Mouse (Mus musculus): ENCODE data around the gene Krcc1. TPM values are rescaled to one million over a fixed set of nuclear protein-coding genes. Genes with fewer than 3 reads are reported as not detected.
"Not testable (repeated sequence)": the region's sequence is repeated elsewhere in the genome, so short reads cannot be mapped to it uniquely, and the experiment has no call there.

The Krcc1 gene
- polyA plus RNA-seq, 1 experiment from 2014 or later: 39.3 TPM

DNA sequence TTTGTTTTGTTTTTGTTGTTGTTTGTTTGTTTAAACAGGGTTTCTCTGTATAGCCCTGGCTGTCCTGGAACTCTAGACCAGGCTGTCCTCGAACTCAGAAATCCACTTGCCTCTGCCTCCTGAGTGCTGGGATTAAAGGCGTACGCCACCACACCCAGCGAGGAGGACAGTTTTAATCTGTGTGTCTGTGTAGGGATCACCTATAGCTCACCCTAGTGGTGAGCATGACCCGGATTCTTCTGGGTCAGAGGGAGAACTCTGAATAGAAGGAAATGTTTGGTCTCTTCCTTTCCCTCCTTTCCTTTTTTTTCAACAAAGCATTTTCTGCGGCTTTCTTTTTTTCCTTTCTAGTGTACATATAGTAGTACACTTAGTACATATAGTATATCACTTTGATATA lies 23.8 kb downstream of the Krcc1 start:
- 70% methylated on average over 6 of the region's 6 CpGs for WGBS
- no peak for ATAC-seq (ENCODE audit: insufficient number of reproducible peaks, insufficient read depth, low FRiP score, low TSS enrichment, low read depth)
- H3K9ac ChIP-seq (replicated peaks): no peak overlapping the region
- H3K9me3 ChIP-seq: no peaks in the 10 kb centered on the region
- no peaks in the 10 kb centered on the region for H3K27me3 ChIP-seq
- H3K27ac ChIP-seq: no peak overlapping the region
- no peak overlapping the region for H3K4me3 ChIP-seq (replicated peaks)
- H3K36me3 ChIP-seq: no peaks in the 10 kb centered on the region
- no peak overlapping the region for H3K4me2 ChIP-seq
- H3K4me1 ChIP-seq (replicated peaks): no peaks in the 10 kb centered on the region

DNA sequence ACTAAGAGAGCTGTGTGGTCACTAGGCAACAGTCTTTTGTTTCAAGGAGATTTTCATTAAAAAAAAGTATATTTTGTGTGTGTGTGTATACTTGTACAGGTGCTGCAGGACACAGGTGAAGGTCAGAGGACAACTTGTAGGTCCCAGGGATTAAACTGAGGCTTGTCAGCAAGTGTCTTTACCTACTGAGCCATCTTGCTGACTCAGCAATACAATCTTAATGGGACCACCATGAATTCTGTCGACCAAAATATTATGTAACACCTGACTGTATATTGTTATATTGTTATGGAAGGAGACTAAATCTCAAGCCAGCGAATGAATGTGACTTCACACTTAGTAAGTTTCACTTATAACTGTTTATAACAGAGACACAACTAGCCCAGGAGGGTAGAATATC lies 26.6 kb downstream of the Krcc1 start:
- Histone ChIP-seq H3K4me3 (replicated peaks) (no peak overlapping the region), H3K4me1 (replicated peaks) (no peaks in the 10 kb centered on the region), H3K27ac (no peak overlapping the region), H3K9me3 (no peaks in the 10 kb centered on the region), H3K4me2 (no peak overlapping the region), H3K36me3 (no peaks in the 10 kb centered on the region), H3K27me3 (no peaks in the 10 kb centered on the region), H3K9ac (replicated peaks) (no peak overlapping the region)
- WGBS: 69% methylated on average over 2 of the region's 2 CpGs
- ATAC-seq (ENCODE audit: insufficient number of reproducible peaks, insufficient read depth, low FRiP score, low TSS enrichment, low read depth): no peak

- Histone ChIP-seq H3K9ac (replicated peaks) (no peak overlapping the region), H3K36me3 (no peaks in the 10 kb centered on the region), H3K4me1 (replicated peaks) (no peaks in the 10 kb centered on the region), H3K4me2 (no peak overlapping the region), H3K27ac (no peak overlapping the region), H3K9me3 (no peaks in the 10 kb centered on the region), H3K4me3 (replicated peaks) (no peak overlapping the region), H3K27me3 (no peaks in the 10 kb centered on the region)
- no peak for ATAC-seq (ENCODE audit: insufficient number of reproducible peaks, insufficient read depth, low FRiP score, low TSS enrichment, low read depth)
- WGBS: 37% methylated on average over 3 of the region's 3 CpGs
These were observed 27.3 kb downstream of the Krcc1 start for GRCm38 (mm10) chr6:71298751-71299150.

GRCm38 (mm10) chr6:71302097-71302731 lies 30.7 kb downstream of the Krcc1 start:
- Histone ChIP-seq H3K27ac (no peak overlapping the region), H3K9me3 (no peaks in the 10 kb centered on the region), H3K27me3 (no peaks in the 10 kb centered on the region), H3K36me3 (no peaks in the 10 kb centered on the region), H3K4me1 (replicated peaks) (no peaks in the 10 kb centered on the region), H3K9ac (replicated peaks) (no peak overlapping the region), H3K4me2 (no peak overlapping the region), H3K4me3 (replicated peaks) (no peak overlapping the region)
- WGBS: 55% methylated on average over 6 of the region's 6 CpGs
- ATAC-seq (ENCODE audit: insufficient number of reproducible peaks, insufficient read depth, low FRiP score, low TSS enrichment, low read depth): no peak

DNA sequence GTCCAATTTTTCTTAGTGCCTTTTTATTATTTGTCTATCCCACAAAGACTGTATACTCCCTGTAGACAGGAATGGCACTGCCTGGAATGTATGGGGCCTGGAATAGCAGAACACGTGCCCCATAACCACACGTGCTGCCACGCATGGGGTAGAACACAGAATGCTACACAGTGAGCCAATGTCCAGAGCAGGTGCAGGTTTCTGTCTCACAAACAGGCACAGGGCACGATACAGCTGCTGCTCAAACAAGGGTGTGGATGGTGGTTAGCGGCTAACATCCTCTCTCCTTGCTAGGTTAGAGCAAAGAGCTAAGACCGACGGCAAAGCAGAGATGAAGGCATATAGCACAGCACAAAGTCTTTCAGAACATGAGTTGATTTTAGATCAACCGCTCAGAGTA lies 36.0 kb downstream of the Krcc1 start:
- Histone ChIP-seq H3K9ac (replicated peaks) (no peak overlapping the region), H3K36me3 (no peaks in the 10 kb centered on the region), H3K9me3 (no peaks in the 10 kb centered on the region), H3K4me1 (replicated peaks) (no peaks in the 10 kb centered on the region), H3K4me3 (replicated peaks) (no peak overlapping the region), H3K4me2 (no peak overlapping the region), H3K27ac (no peak overlapping the region), H3K27me3 (no peaks in the 10 kb centered on the region)
- 89% methylated on average over 8 of the region's 8 CpGs for WGBS
- no peak for ATAC-seq (ENCODE audit: insufficient number of reproducible peaks, insufficient read depth, low FRiP score, low TSS enrichment, low read depth)

DNA sequence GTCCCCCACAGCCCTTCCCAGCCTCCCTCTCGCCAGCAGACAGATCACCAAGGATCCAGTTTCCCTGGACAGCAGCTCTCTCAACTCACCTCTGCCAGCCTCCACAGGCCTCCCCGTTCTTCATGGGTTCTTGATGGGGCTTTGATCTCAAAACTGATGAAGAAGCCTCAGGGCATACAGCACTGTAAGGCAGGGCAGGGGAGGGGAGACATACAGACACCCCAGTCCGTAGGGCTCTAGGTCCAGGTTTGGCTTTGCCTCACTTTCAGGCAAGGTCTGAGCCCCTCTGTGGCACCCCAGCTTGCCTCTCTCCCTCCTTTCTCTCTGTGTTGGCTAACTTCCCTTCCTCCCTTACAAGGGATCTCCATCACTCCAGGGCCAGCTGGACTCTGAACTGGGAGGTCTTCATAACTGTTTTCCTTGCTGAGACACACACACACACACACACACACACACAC lies 50.4 kb downstream of the Krcc1 start, which contains the start of gene Smyd1:
Gene Smyd1, minus strand, starts transcription at position 408 of the 458 bp plus-strand sequence.
- Histone ChIP-seq H3K9me3 (no peaks in the 10 kb centered on the region), H3K9ac (replicated peaks) (no peak within 1 kb of the TSS), H3K27ac (no peak within 1 kb of the TSS), H3K36me3 (no peaks in the 10 kb centered on the region), H3K4me3 (replicated peaks) (no peak within 1 kb of the TSS), H3K4me1 (replicated peaks) (no peaks in the 10 kb centered on the region), H3K27me3 (no peaks in the 10 kb centered on the region), H3K4me2 (no peak within 1 kb of the TSS)
- ATAC-seq (ENCODE audit: insufficient number of reproducible peaks, insufficient read depth, low FRiP score, low TSS enrichment, low read depth): no peak
- WGBS: 48% methylated on average over 3 of the region's 3 CpGs

GRCm38 (mm10) chr6:71322491-71322921 lies 51.0 kb downstream of the Krcc1 start, which contains the start of gene Cd8b1:
TSS of gene Cd8b1 (plus strand) at chr6:71322788.
- H3K36me3 ChIP-seq: no peaks in the 10 kb centered on the region
- no peaks in the 10 kb centered on the region for H3K4me1 ChIP-seq (replicated peaks)
- ATAC-seq (ENCODE audit: insufficient number of reproducible peaks, insufficient read depth, low FRiP score, low TSS enrichment, low read depth): no peak
- no peaks in the 10 kb centered on the region for H3K9me3 ChIP-seq
- H3K27ac ChIP-seq: no peak within 1 kb of the TSS
- H3K4me2 ChIP-seq: no peak within 1 kb of the TSS
- no peaks in the 10 kb centered on the region for H3K27me3 ChIP-seq
- WGBS: 86% methylated on average over 7 of the region's 7 CpGs
- H3K9ac ChIP-seq (replicated peaks): no peak within 1 kb of the TSS
- no peak within 1 kb of the TSS for H3K4me3 ChIP-seq (replicated peaks)

DNA sequence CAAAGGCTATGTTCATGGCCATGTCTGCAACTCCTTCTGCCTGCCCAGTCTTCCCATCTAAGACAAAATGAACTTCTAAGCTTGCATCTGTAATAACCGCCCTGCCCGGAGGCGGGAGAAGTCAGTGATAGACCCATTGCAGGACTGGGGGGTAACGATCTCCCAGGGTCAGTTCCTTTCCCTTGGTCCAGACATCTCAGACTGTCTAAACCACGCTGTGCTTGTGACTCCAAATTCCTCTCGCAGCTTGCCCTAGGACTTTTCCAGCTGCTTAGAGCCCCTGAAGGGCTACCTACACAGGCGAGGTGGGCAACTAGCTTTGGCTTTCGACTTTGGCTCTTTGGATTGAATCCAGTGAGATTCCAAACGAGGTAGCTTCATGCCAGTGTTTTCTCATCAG lies 53.3 kb downstream of the Krcc1 start:
- Histone ChIP-seq H3K4me2 (no peak overlapping the region), H3K27ac (no peak overlapping the region), H3K4me3 (replicated peaks) (no peak overlapping the region), H3K27me3 (no peaks in the 10 kb centered on the region), H3K9ac (replicated peaks) (no peak overlapping the region), H3K4me1 (replicated peaks) (no peaks in the 10 kb centered on the region), H3K9me3 (no peaks in the 10 kb centered on the region), H3K36me3 (no peaks in the 10 kb centered on the region)
- no peak for ATAC-seq (ENCODE audit: insufficient number of reproducible peaks, insufficient read depth, low FRiP score, low TSS enrichment, low read depth)
- WGBS: 88% methylated on average over 9 of the region's 9 CpGs

GRCm38 (mm10) chr6:71329881-71330280 lies 58.4 kb downstream of the Krcc1 start:
- H3K27ac ChIP-seq: no peak overlapping the region
- no peaks in the 10 kb centered on the region for H3K36me3 ChIP-seq
- H3K9me3 ChIP-seq: no peaks in the 10 kb centered on the region
- no peak overlapping the region for H3K4me2 ChIP-seq
- 0 out of 2 replicates have a peak, but pooled peaks cover 2% of the 10 kb centered on the region for H3K4me1 ChIP-seq (replicated peaks)
- no peak overlapping the region for H3K9ac ChIP-seq (replicated peaks)
- H3K4me3 ChIP-seq (replicated peaks): no peak overlapping the region
- H3K27me3 ChIP-seq: no peaks in the 10 kb centered on the region
- WGBS: 84% methylated on average over 6 of the region's 6 CpGs
- ATAC-seq (ENCODE audit: insufficient number of reproducible peaks, insufficient read depth, low FRiP score, low TSS enrichment, low read depth): no peak

GRCm38 (mm10) chr6:71330486-71330885 lies 59.0 kb downstream of the Krcc1 start:
- Histone ChIP-seq H3K9me3 (no peaks in the 10 kb centered on the region), H3K9ac (replicated peaks) (no peak overlapping the region), H3K36me3 (no peaks in the 10 kb centered on the region), H3K27me3 (no peaks in the 10 kb centered on the region), H3K4me2 (no peak overlapping the region), H3K27ac (no peak overlapping the region), H3K4me1 (replicated peaks) (0 out of 2 replicates have a peak, but pooled peaks cover 2% of the 10 kb centered on the region), H3K4me3 (replicated peaks) (no peak overlapping the region)
- WGBS: 88% methylated on average over 7 of the region's 7 CpGs
- ATAC-seq (ENCODE audit: insufficient number of reproducible peaks, insufficient read depth, low FRiP score, low TSS enrichment, low read depth): no peak

DNA sequence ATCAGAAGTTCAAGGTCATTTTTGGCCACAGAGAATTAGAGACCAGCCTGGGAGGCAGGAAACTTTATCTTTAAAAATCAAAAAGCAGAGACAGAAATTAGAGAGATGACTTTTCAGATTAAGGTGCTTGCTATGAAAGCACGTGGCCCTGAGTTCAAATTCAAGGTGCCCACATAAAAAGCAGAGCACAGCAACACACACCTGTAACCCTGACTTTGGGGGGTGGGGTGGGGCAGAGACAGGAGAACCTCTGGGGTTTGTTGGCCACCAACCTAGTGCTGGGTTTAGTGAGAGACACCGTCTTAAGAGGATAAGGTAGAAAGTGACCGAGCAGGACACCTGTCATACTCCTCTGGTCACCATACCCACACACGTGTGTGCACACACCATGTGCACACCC lies 60.0 kb downstream of the Krcc1 start:
- not testable (repeated sequence) for H3K4me3 ChIP-seq (replicated peaks); H3K9me3 ChIP-seq; H3K27me3 ChIP-seq; H3K4me2 ChIP-seq; ATAC-seq (ENCODE audit: insufficient number of reproducible peaks, insufficient read depth, low FRiP score, low TSS enrichment, low read depth); H3K36me3 ChIP-seq; H3K9ac ChIP-seq (replicated peaks); H3K27ac ChIP-seq; H3K4me1 ChIP-seq (replicated peaks)
- 78% methylated on average over 2 of the region's 4 CpGs for WGBS

Data from limb, embryonic 12.5 days (tissue).